Mouse (Mus musculus): Measurements from ENCODE around the gene Rps19bp1. TPM values are rescaled to one million over a fixed set of nuclear protein-coding genes. Genes with fewer than 3 reads are reported as not detected.

The Rps19bp1 gene
- total and polyA plus RNA-seq, 3 experiments = 78.9 to 155 TPM; not detected in 1

DNA sequence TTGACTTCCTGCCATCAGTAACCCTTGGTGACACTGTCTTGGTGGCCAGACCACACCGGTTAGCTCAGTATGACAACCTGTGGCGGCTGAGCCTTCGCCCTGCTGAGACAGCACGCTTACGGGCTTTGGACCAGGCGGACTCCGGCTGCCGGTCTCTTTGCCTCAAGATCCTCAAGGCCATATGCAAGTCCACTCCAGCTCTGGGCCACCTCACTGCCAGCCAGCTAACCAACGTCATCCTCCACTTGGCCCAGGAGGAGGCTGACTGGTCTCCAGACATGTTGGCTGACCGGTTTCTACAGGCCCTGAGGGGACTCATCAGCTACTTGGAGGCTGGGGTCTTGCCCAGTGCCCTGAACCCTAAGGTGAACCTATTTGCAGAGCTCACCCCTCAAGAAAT, 14.4 kb downstream of the Rps19bp1 start:
- H3K27ac ChIP-seq (ENCODE audit: control insufficient read depth, low read depth, low read length) = no peak overlapping the region; the same call in 1 of the 2 replicates
- peaks cover 6 to 17% of the 10 kb centered on the region in 2 experiments for H3K4me1 ChIP-seq (ENCODE audit: control insufficient read depth in 1 of 2, insufficient read depth in 2 of 2, low read length in 2 of 2)
- H3K79me2 ChIP-seq (ENCODE audit: control insufficient read depth, insufficient read depth, low read length, poor library complexity) = peaks cover 2% of the 10 kb centered on the region
- no peak overlapping the region for H3K9ac ChIP-seq (ENCODE audit: control insufficient read depth, low read depth, low read length, poor library complexity, severe bottlenecking)
- H3K4me3 ChIP-seq (ENCODE audit: control insufficient read depth in 1 of 2, insufficient read depth in 1 of 2, low read depth in 2 of 2, low read length in 2 of 2) = no peak overlapping the region
- peaks cover 9 to 15% of the 10 kb centered on the region in 2 experiments for H3K36me3 ChIP-seq (ENCODE audit: control insufficient read depth in 1 of 2, insufficient read depth in 2 of 2, low read length in 2 of 2)
- no peaks in the 10 kb centered on the region for H3K27me3 ChIP-seq (ENCODE audit: control insufficient read depth in 1 of 2, insufficient read depth in 2 of 2, low read length in 2 of 2)
- no peak for DNase-seq (ENCODE audit: low read depth, low spot score)
- no peaks in the 10 kb centered on the region for H3K9me3 ChIP-seq (replicated peaks; ENCODE audit: insufficient read depth, low read length)
- no peak for TF ChIP-seq RAD21 (IDR thresholded peaks at IDR 0.05; ENCODE audit: low read depth, low read length)

DNA sequence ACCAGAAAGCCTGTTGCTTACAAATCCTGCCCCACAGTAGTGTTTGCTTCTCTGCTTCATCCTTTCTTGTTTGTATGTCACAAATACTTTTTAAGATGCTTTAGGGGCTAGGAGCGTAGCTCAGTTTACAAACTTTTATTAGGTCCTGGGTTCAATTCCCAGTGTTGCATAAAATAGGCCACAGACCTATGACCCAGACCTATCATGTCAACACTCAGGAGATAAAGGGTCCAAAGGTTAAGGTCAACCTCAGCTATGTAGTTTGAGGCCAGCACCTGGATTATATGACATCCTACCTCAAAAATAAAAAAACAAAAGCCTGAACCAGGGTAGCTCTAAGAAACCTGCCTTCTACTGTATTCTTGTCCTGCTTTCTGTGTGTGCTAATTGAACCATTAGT, 15.5 kb downstream of the Rps19bp1 start:
- no peak overlapping the region for H3K9ac ChIP-seq (ENCODE audit: control insufficient read depth, low read depth, low read length, poor library complexity, severe bottlenecking)
- peaks cover 6 to 17% of the 10 kb centered on the region in 2 experiments for H3K4me1 ChIP-seq (ENCODE audit: control insufficient read depth in 1 of 2, insufficient read depth in 2 of 2, low read length in 2 of 2)
- DNase-seq (ENCODE audit: low read depth, low spot score) = no peak
- H3K4me3 ChIP-seq (ENCODE audit: control insufficient read depth in 1 of 2, insufficient read depth in 1 of 2, low read depth in 2 of 2, low read length in 2 of 2) = no peak overlapping the region
- H3K36me3 ChIP-seq (ENCODE audit: control insufficient read depth in 1 of 2, insufficient read depth in 2 of 2, low read length in 2 of 2) = peaks cover 9 to 15% of the 10 kb centered on the region in 2 experiments
- TF ChIP-seq POLR2AphosphoS2 (IDR thresholded peaks at IDR 0.05; ENCODE audit: low read length) = no peak
- no peak for TF ChIP-seq ELF1 (IDR thresholded peaks at IDR 0.05; ENCODE audit: low read depth, low read length)
- no peak for TF ChIP-seq ZNF384 (IDR thresholded peaks at IDR 0.05; ENCODE audit: low read depth, low read length)
- no peak overlapping the region for H3K27ac ChIP-seq (ENCODE audit: control insufficient read depth, low read depth, low read length)
- no peaks in the 10 kb centered on the region; the same call in 1 of the 2 replicates for H3K79me2 ChIP-seq (ENCODE audit: control insufficient read depth, insufficient read depth, low read length, poor library complexity)
- no peaks in the 10 kb centered on the region for H3K27me3 ChIP-seq (ENCODE audit: control insufficient read depth in 1 of 2, insufficient read depth in 2 of 2, low read length in 2 of 2)
- no peaks in the 10 kb centered on the region for H3K9me3 ChIP-seq (replicated peaks; ENCODE audit: insufficient read depth, low read length)

DNA sequence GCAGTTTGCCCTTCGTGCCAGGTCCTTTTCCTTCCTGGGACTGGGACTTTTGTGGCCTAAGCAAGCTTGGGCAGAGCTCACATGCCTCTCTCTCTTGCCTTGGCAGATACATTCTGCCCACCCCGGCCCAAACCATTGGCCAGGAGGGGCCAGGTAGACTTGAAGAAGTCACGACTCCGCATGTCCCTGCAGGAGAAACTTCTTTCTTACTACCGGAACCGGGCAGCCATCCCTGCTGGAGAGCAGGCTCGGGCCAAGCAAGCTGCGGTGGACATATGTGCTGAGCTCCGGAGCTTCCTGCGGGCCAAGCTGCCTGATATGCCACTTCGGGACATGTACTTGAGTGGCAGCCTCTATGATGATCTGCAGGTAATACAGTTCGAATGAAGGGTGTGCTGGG, 16.0 kb downstream of the Rps19bp1 start:
- no peaks in the 10 kb centered on the region; the same call in 1 of the 2 replicates for H3K79me2 ChIP-seq (ENCODE audit: control insufficient read depth, insufficient read depth, low read length, poor library complexity)
- H3K9ac ChIP-seq (ENCODE audit: control insufficient read depth, low read depth, low read length, poor library complexity, severe bottlenecking) = no peak overlapping the region
- no peak overlapping the region for H3K4me3 ChIP-seq (ENCODE audit: control insufficient read depth in 1 of 2, insufficient read depth in 1 of 2, low read depth in 2 of 2, low read length in 2 of 2)
- no peaks in the 10 kb centered on the region for H3K9me3 ChIP-seq (replicated peaks; ENCODE audit: insufficient read depth, low read length)
- H3K36me3 ChIP-seq (ENCODE audit: control insufficient read depth in 1 of 2, insufficient read depth in 2 of 2, low read length in 2 of 2) = peaks cover 9 to 15% of the 10 kb centered on the region in 2 experiments
- no peak overlapping the region for H3K27ac ChIP-seq (ENCODE audit: control insufficient read depth, low read depth, low read length)
- no peak for DNase-seq (ENCODE audit: low read depth, low spot score)
- no peaks in the 10 kb centered on the region for H3K27me3 ChIP-seq (ENCODE audit: control insufficient read depth in 1 of 2, insufficient read depth in 2 of 2, low read length in 2 of 2)
- H3K4me1 ChIP-seq (ENCODE audit: control insufficient read depth in 1 of 2, insufficient read depth in 2 of 2, low read length in 2 of 2) = peaks cover 6 to 17% of the 10 kb centered on the region in 2 experiments
- TF ChIP-seq MEF2A (IDR thresholded peaks at IDR 0.05; ENCODE audit: extremely low read depth, insufficient replicate concordance, low read depth, low read length, poor library complexity, severe bottlenecking) (no peak), TBP (IDR thresholded peaks at IDR 0.05; ENCODE audit: low read depth, low read length) (no peak), MAFK (IDR thresholded peaks at IDR 0.05; ENCODE audit: borderline replicate concordance, low read depth, low read length) (no peak), MAX (IDR thresholded peaks at IDR 0.05; ENCODE audit: low read length) (no peak), CTCF (IDR thresholded peaks at IDR 0.05 in 2 of 3, conservative IDR thresholded peaks at IDR 0.05 in 1 of 3; ENCODE audit: control insufficient read depth in 1 of 3, insufficient read depth in 1 of 3, low read depth in 2 of 3, low read length in 3 of 3, poor library complexity in 1 of 3, severe bottlenecking in 1 of 3) (no peak), E2F4 (IDR thresholded peaks at IDR 0.05; ENCODE audit: borderline replicate concordance, low read depth, low read length) (no peak), POLR2AphosphoS5 (IDR thresholded peaks at IDR 0.05; ENCODE audit: borderline replicate concordance, low read depth, low read length) (no peak), HCFC1 (IDR thresholded peaks at IDR 0.05; ENCODE audit: low read depth, low read length) (no peak), USF1 (IDR thresholded peaks at IDR 0.05; ENCODE audit: low read depth, low read length) (no peak), MYC (IDR thresholded peaks at IDR 0.05; ENCODE audit: low read depth, low read length) (no peak), MYB (IDR thresholded peaks at IDR 0.05; ENCODE audit: low read depth, low read length) (no peak), JUND (IDR thresholded peaks at IDR 0.05; ENCODE audit: low read depth, low read length) (no peak), RCOR1 (IDR thresholded peaks at IDR 0.05; ENCODE audit: low read depth, low read length) (no peak), MXI1 (IDR thresholded peaks at IDR 0.05; ENCODE audit: low read depth, low read length) (no peak), GABPA (IDR thresholded peaks at IDR 0.05; ENCODE audit: low read depth, low read length) (no peak), USF2 (IDR thresholded peaks at IDR 0.05; ENCODE audit: borderline replicate concordance in 1 of 2, insufficient read depth in 1 of 2, low read depth in 1 of 2, low read length in 2 of 2) (no peak), NRF1 (IDR thresholded peaks at IDR 0.05; ENCODE audit: insufficient read depth, low read depth, low read length, poor library complexity, severe bottlenecking) (no peak), RAD21 (IDR thresholded peaks at IDR 0.05; ENCODE audit: low read depth, low read length) (no peak), UBTF (IDR thresholded peaks at IDR 0.05; ENCODE audit: borderline replicate concordance, insufficient read depth, low read depth, low read length) (no peak), ZC3H11A (IDR thresholded peaks at IDR 0.05; ENCODE audit: low read depth, low read length) (no peak)
